Mouse (Mus musculus): ENCODE measurements around the gene Ercc8.

The Ercc8 gene

GRCm38 (mm10) chr13:108152650-108153372, 5.7 kb upstream of the Ercc8 start:
- intact Hi-C loops (cut with DNase I), result loop anchor here (5.0 to 10.0 kb wide), 6 partner anchors 111 to 1062 kb away; partner anchors contain the start of gene Smim15

- intact Hi-C loops (cut with DNase I), result loop anchor here (10.0 kb wide), 4 partner anchors 262 to 1058 kb away; no protein-coding TSS in a partner anchor
Observed at GRCm38 (mm10) chr13:108157156-108157555, 1.4 kb upstream of the Ercc8 start.

GRCm38 (mm10) chr13:108157732-108158464, 633 bp upstream of the Ercc8 start:
- intact Hi-C loops (cut with DNase I), result loop anchor here (10.0 kb wide), 4 partner anchors 263 to 1057 kb away; no protein-coding TSS in a partner anchor

GRCm38 (mm10) chr13:108159241-108159575, 677 bp downstream of the Ercc8 start:
- intact Hi-C loops (cut with DNase I), result loop anchor here (10.0 kb wide), 4 partner anchors 264 to 1056 kb away; no protein-coding TSS in a partner anchor

GRCm38 (mm10) chr13:108159963-108160362, 1.4 kb downstream of the Ercc8 start:
- intact Hi-C loops (cut with DNase I), result loop anchor here (10.0 kb wide), 4 partner anchors 265 to 1055 kb away; no protein-coding TSS in a partner anchor

- intact Hi-C loops (cut with DNase I), result no loop called here
Observed at GRCm38 (mm10) chr13:108163912-108164311, 5.4 kb downstream of the Ercc8 start.

- intact Hi-C loops (cut with DNase I), result no loop called here
Observed at GRCm38 (mm10) chr13:108164621-108165020, 6.1 kb downstream of the Ercc8 start.

GRCm38 (mm10) chr13:108170002-108170401, 11.5 kb downstream of the Ercc8 start:
- intact Hi-C loops (cut with DNase I), result no loop called here

GRCm38 (mm10) chr13:108170511-108170910, 12.0 kb downstream of the Ercc8 start:
- intact Hi-C loops (cut with DNase I), result no loop called here

- intact Hi-C loops (cut with DNase I), result no loop called here
Observed at GRCm38 (mm10) chr13:108179618-108180017, 21.1 kb downstream of the Ercc8 start.

GRCm38 (mm10) chr13:108180821-108181220, 22.3 kb downstream of the Ercc8 start:
- intact Hi-C loops (cut with DNase I), result no loop called here

- intact Hi-C loops (cut with DNase I), result no loop called here
Observed at GRCm38 (mm10) chr13:108184743-108185255, 26.3 kb downstream of the Ercc8 start.

GRCm38 (mm10) chr13:108185530-108185929, 27.0 kb downstream of the Ercc8 start:
- intact Hi-C loops (cut with DNase I), result no loop called here

- intact Hi-C loops (cut with DNase I), result no loop called here
Observed at GRCm38 (mm10) chr13:108187994-108188393, 29.5 kb downstream of the Ercc8 start.

- intact Hi-C loops (cut with DNase I), result loop anchor here (2.0 kb wide), 1 partner anchor 138 kb away; no protein-coding TSS in a partner anchor
Observed at GRCm38 (mm10) chr13:108191074-108191720, 32.7 kb downstream of the Ercc8 start.

- intact Hi-C loops (cut with DNase I), result no loop called here
Observed at GRCm38 (mm10) chr13:108195474-108195873, 36.9 kb downstream of the Ercc8 start.

- intact Hi-C loops (cut with DNase I), result no loop called here
Observed at GRCm38 (mm10) chr13:108204857-108205256, 46.3 kb downstream of the Ercc8 start.

- intact Hi-C loops (cut with DNase I), result no loop called here
Observed at GRCm38 (mm10) chr13:108207447-108207846, 48.9 kb downstream of the Ercc8 start.

- intact Hi-C loops (cut with DNase I), result no loop called here
Observed at GRCm38 (mm10) chr13:108208090-108208489, 49.6 kb downstream of the Ercc8 start.

- intact Hi-C loops (cut with DNase I), result loop anchor here (5.0 kb wide), 1 partner anchor 106 kb away; the partner anchor contains the start of gene Depdc1b
Observed at GRCm38 (mm10) chr13:108210960-108211359, 52.4 kb downstream of the Ercc8 start.

- intact Hi-C loops (cut with DNase I), result loop anchor here (5.0 kb wide), 1 partner anchor 105 kb away; the partner anchor contains the start of gene Depdc1b
Observed at GRCm38 (mm10) chr13:108212397-108213018, 54.0 kb downstream of the Ercc8 start.

All from adrenal gland (tissue).